Mouse (Mus musculus) erythroblast, embryonic 14.5 days (primary cell): ENCODE data around the gene BC030870. TPM values are rescaled to one million over a fixed set of nuclear protein-coding genes. Genes with fewer than 3 reads are reported as not detected.
"Not testable (repeated sequence)": the region's sequence is repeated elsewhere in the genome, so short reads cannot be mapped to it uniquely, and the experiment has no call there.

Experiments
- H3K27me3 ChIP-seq: 2 replicates; pipeline ENCODE4 v1.6.1; 2012; ENCODE audit warnings: inconsistent platforms; ENCODE audit not compliant: control insufficient read depth
- H3K36me3 ChIP-seq: 2 replicates; pipeline ENCODE4 v1.6.1; 2012; ENCODE audit warnings: mild to moderate bottlenecking, inconsistent platforms; ENCODE audit not compliant: control insufficient read depth
- H3K4me1 ChIP-seq: 2 replicates; pipeline ENCODE4 v1.6.1; 2012; ENCODE audit warnings: inconsistent platforms; ENCODE audit not compliant: control insufficient read depth
- H3K4me3 ChIP-seq: replicated peaks from 2 replicates; pipeline ENCODE3; 2012; ENCODE audit warnings: moderate library complexity, mild to moderate bottlenecking, inconsistent platforms
- H3K9me3 ChIP-seq: 2 replicates; pipeline ENCODE4 v1.6.1; 2012; ENCODE audit warnings: low read length, inconsistent platforms, mixed read lengths; ENCODE audit not compliant: control insufficient read depth
- GATA1 ChIP-seq: IDR thresholded peaks from 2 replicates; pipeline ENCODE4 v1.6.1; 2012; ENCODE audit warnings: low read length, inconsistent platforms, mixed read lengths
- TAL1 ChIP-seq: IDR thresholded peaks from 3 replicates; pipeline ENCODE4 v1.6.1; 2012; ENCODE audit warnings: low read length, inconsistent platforms, mixed read lengths
- polyA plus RNA-seq: library from polyadenylated mRNA; stranded (reverse); fragments of >175 nt; gene quantifications from 2 replicates; pipeline ENCODE4 v1.2.3, GENCODE M21; 2012

The BC030870 gene
- not detected in 2 replicates for polyA plus RNA-seq

GRCm38 (mm10) chr8:65129199-65129788, at the start of gene BC030870:
TSS of gene BC030870 (minus strand) at chr8:65129563.
- no peak for TF ChIP-seq GATA1
- no peak for TF ChIP-seq TAL1
- H3K36me3 ChIP-seq: no peaks in the 10 kb centered on the region
- H3K27me3 ChIP-seq: no peaks in the 10 kb centered on the region
- peaks cover 5% of the 10 kb centered on the region for H3K9me3 ChIP-seq
- no peak within 1 kb of the TSS for H3K4me3 ChIP-seq
- H3K4me1 ChIP-seq: no peaks in the 10 kb centered on the region

GRCm38 (mm10) chr8:65174746-65175476, 45.5 kb upstream of the BC030870 start:
- Histone ChIP-seq H3K27me3 (no peaks in the 10 kb centered on the region), H3K4me1 (no peaks in the 10 kb centered on the region), H3K9me3 (no peaks in the 10 kb centered on the region; the same call in 1 of the 2 replicates), H3K36me3 (no peaks in the 10 kb centered on the region), H3K4me3 (no peak overlapping the region)
- no peak for TF ChIP-seq TAL1
- TF ChIP-seq GATA1: no peak

- Histone ChIP-seq H3K36me3 (no peaks in the 10 kb centered on the region), H3K4me1 (no peaks in the 10 kb centered on the region), H3K27me3 (no peaks in the 10 kb centered on the region), H3K4me3 (no peak overlapping the region), H3K9me3 (no peaks in the 10 kb centered on the region)
- no peak for TF ChIP-seq GATA1
- no peak for TF ChIP-seq TAL1
Measured at GRCm38 (mm10) chr8:65169184-65169583, 39.8 kb upstream of the BC030870 start.

- not testable (repeated sequence) for H3K4me3 ChIP-seq, H3K36me3 ChIP-seq, H3K4me1 ChIP-seq, H3K27me3 ChIP-seq
- H3K9me3 ChIP-seq: peaks cover 24% of the 10 kb centered on the region
Measured at GRCm38 (mm10) chr8:65160676-65161075, 31.3 kb upstream of the BC030870 start.

- Histone ChIP-seq H3K27me3 (no peaks in the 10 kb centered on the region), H3K9me3 (peaks cover 24% of the 10 kb centered on the region), H3K4me3 (no peak overlapping the region), H3K4me1 (no peaks in the 10 kb centered on the region), H3K36me3 (no peaks in the 10 kb centered on the region)
- TF ChIP-seq GATA1: no peak
- TF ChIP-seq TAL1: no peak
Measured at GRCm38 (mm10) chr8:65159096-65159748, 29.9 kb upstream of the BC030870 start.

GRCm38 (mm10) chr8:65157901-65158300, 28.5 kb upstream of the BC030870 start:
- Histone ChIP-seq H3K36me3 (no peaks in the 10 kb centered on the region), H3K27me3 (no peaks in the 10 kb centered on the region), H3K9me3 (peaks cover 24% of the 10 kb centered on the region), H3K4me1 (no peaks in the 10 kb centered on the region), H3K4me3 (no peak overlapping the region)
- TF ChIP-seq TAL1 (no peak), GATA1 (no peak)

GRCm38 (mm10) chr8:65138830-65139466, 9.6 kb upstream of the BC030870 start:
- Histone ChIP-seq H3K27me3 (no peaks in the 10 kb centered on the region), H3K36me3 (no peaks in the 10 kb centered on the region), H3K9me3 (no peaks in the 10 kb centered on the region), H3K4me3 (no peak overlapping the region), H3K4me1 (no peaks in the 10 kb centered on the region)
- TF ChIP-seq GATA1: no peak
- no peak for TF ChIP-seq TAL1

- H3K4me1 ChIP-seq: no peaks in the 10 kb centered on the region
- TF ChIP-seq GATA1 (no peak), TAL1 (no peak)
- H3K27me3 ChIP-seq: no peaks in the 10 kb centered on the region
- H3K36me3 ChIP-seq: no peaks in the 10 kb centered on the region
- H3K9me3 ChIP-seq: peaks cover 5% of the 10 kb centered on the region
- no peak overlapping the region for H3K4me3 ChIP-seq
Measured at GRCm38 (mm10) chr8:65126454-65126853, 2.9 kb downstream of the BC030870 start.

GRCm38 (mm10) chr8:65126014-65126413, 3.3 kb downstream of the BC030870 start:
- Histone ChIP-seq H3K36me3 (no peaks in the 10 kb centered on the region), H3K9me3 (peaks cover 2% of the 10 kb centered on the region), H3K27me3 (no peaks in the 10 kb centered on the region), H3K4me3 (no peak overlapping the region), H3K4me1 (no peaks in the 10 kb centered on the region)
- TF ChIP-seq TAL1 (no peak), GATA1 (no peak)
